Mouse (Mus musculus) layer of hippocampus, adult 9-10 months (tissue): ENCODE measurements around the gene Gm826.

Source experiments
- DNase-seq: peaks from one replicate; pipeline ENCODE4 v3.0.0; 2022; ENCODE audit warnings: low spot score

Gene Gm826

GRCm38 (mm10) chr2:160334111-160334661, at the start of gene Gm826:
TSS of gene Gm826 (minus strand) at chr2:160334162.
- no peak for DNase-seq

- DNase-seq: no peak
These were observed 49.5 kb upstream of the Gm826 start for GRCm38 (mm10) chr2:160383418-160383817.

GRCm38 (mm10) chr2:160378271-160378670, 44.3 kb upstream of the Gm826 start:
- DNase-seq: no peak

GRCm38 (mm10) chr2:160376236-160376635, 42.3 kb upstream of the Gm826 start:
- no peak for DNase-seq

GRCm38 (mm10) chr2:160369653-160370420, 35.9 kb upstream of the Gm826 start:
- DNase-seq: no peak

- DNase-seq: no peak
These were observed 34.7 kb upstream of the Gm826 start for GRCm38 (mm10) chr2:160368422-160369357.

- DNase-seq: peak; percentile 92
These were observed 33.7 kb upstream of the Gm826 start for GRCm38 (mm10) chr2:160367448-160368208.

- peak; percentile 53 for DNase-seq
These were observed 33.0 kb upstream of the Gm826 start, which contains the start of gene Mafb for GRCm38 (mm10) chr2:160366980-160367338. TSS of gene Mafb (minus strand) at chr2:160367065.

GRCm38 (mm10) chr2:160366111-160366979, 32.4 kb upstream of the Gm826 start:
- no peak for DNase-seq

- no peak for DNase-seq
These were observed 31.3 kb upstream of the Gm826 start for GRCm38 (mm10) chr2:160365107-160365911.

GRCm38 (mm10) chr2:160364666-160365065, 30.7 kb upstream of the Gm826 start:
- no peak for DNase-seq

GRCm38 (mm10) chr2:160364128-160364650, 30.2 kb upstream of the Gm826 start:
- DNase-seq: no peak

GRCm38 (mm10) chr2:160363201-160363600, 29.2 kb upstream of the Gm826 start:
- no peak for DNase-seq

- no peak for DNase-seq
These were observed 27.6 kb upstream of the Gm826 start for GRCm38 (mm10) chr2:160361442-160362121.

GRCm38 (mm10) chr2:160360234-160360874, 26.4 kb upstream of the Gm826 start:
- DNase-seq: no peak

GRCm38 (mm10) chr2:160358896-160359295, 24.9 kb upstream of the Gm826 start:
- DNase-seq: no peak

- no peak for DNase-seq
These were observed 23.5 kb upstream of the Gm826 start for GRCm38 (mm10) chr2:160357442-160357841.

GRCm38 (mm10) chr2:160356132-160356531, 22.2 kb upstream of the Gm826 start:
- no peak for DNase-seq

GRCm38 (mm10) chr2:160354319-160354718, 20.4 kb upstream of the Gm826 start:
- no peak for DNase-seq
